19 mouse cellular contexts compared by ENCODE assay signal in the genomic region with DNA sequence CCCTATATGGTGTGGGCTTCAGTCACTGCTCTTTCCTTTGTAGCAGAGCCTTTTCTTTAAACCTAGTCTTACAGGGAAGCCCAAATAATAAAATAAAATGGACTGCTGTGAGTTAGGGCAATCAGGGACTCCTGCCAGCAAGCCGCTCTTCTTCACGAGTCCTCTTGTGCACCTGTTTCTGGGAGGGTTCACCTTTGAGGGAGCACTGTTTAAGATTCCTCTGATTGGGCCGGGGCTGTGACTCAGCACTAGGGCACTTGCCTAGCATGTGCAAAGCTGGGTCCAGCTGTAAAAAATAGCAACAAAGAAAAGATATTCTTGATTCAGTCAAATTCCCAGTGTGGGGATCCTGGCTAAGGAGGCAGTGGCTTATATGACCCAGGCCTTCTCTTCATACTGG.
"Had no signal": no experiment of that assay in that cellular context is flagged by ENCODE, and none has a peak within 500 bp of the region (broad histone marks: within the 10 kb centered on the region; RNA-seq: fewer than 3 reads in every experiment).

No protein-coding gene starts in this region.

- H3K9me3 ChIP-seq: intestine, embryonic 15.5 days; kidney, embryonic 15.5 days; limb, embryonic 12.5 days; limb, embryonic 15.5 days; lung, embryonic 15.5 days; neural tube, embryonic 12.5 days; neural tube, embryonic 15.5 days; stomach, embryonic 15.5 days had no signal

- DNase-seq: kidney, adult 11 months; kidney, adult 8-10 months; kidney, postnatal 10 days; kidney, postnatal 36 days; liver, postnatal 0 days; lung, postnatal 14 days; midbrain, embryonic 14.5 days; right cerebral cortex, adult 18-20 months; right cerebral cortex, postnatal 25 days; spleen, adult 18-20 months; thymus, postnatal 4 days had no signal

- H3K27me3 ChIP-seq: intestine, embryonic 15.5 days; kidney, embryonic 15.5 days; limb, embryonic 12.5 days; limb, embryonic 15.5 days; lung, embryonic 15.5 days; neural tube, embryonic 12.5 days; neural tube, embryonic 15.5 days; stomach, embryonic 15.5 days had no signal

- H3K36me3 ChIP-seq: intestine, embryonic 15.5 days; lung, embryonic 15.5 days; neural tube, embryonic 15.5 days; stomach, embryonic 15.5 days had no signal

- ATAC-seq: intestine, embryonic 15.5 days; liver, postnatal 0 days had no signal

- H3K4me3 ChIP-seq: intestine, embryonic 15.5 days; kidney, embryonic 15.5 days; limb, embryonic 12.5 days; limb, embryonic 15.5 days; lung, embryonic 15.5 days; neural tube, embryonic 12.5 days; neural tube, embryonic 15.5 days; stomach, embryonic 15.5 days had no signal
